Mouse (Mus musculus): ENCODE measurements around the gene B3gnt2. TPM values are rescaled to one million over a fixed set of nuclear protein-coding genes. Genes with fewer than 3 reads are reported as not detected.

B3gnt2 gene
- total RNA-seq, 2 experiments from 2014 or later, result 12.2 to 17.4 TPM

- no peak for DNase-seq
These were observed 47.3 kb downstream of the B3gnt2 start for GRCm38 (mm10) chr11:22813427-22813826.

DNA sequence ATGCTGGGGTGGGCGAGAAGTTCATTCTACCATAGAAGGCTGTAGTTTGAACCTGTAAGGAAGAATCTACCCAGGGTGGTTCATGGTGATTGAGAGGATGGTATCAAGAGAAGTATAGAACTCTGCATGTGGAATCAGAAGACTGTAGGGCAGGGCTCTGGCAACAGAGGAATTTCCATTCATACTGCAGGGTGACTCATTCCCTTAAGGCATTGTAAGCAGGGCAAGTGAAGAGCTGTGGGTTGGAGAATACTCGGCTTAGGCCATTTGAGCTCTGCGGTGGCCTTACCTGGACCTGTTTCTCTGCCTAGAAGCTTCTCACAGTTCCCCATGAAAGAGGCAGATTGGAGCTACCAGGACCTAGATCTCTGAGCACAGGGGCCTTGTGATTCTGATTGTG, 49.3 kb downstream of the B3gnt2 start:
- no peak for DNase-seq

- DNase-seq, result no peak
These were observed 51.2 kb downstream of the B3gnt2 start for GRCm38 (mm10) chr11:22809465-22810096.

DNA sequence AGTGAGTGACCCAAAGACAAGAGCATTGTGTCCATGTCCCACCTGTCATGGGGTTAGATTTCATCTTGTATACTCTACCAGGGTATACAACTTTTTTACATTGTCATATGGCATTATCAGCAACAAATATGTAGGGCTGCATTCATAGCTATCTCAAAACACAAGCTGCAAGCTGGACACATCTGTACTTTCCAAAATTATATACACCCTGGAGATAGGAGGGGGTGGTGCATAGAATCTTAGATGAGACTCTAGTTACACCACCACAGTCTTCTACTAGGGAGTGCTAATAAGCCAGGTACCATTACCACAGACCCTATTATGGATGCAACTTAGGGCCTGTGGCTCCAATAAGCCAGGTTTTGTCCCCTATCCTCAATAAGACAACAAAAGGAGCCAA, 52.7 kb downstream of the B3gnt2 start:
- no peak for DNase-seq

DNA sequence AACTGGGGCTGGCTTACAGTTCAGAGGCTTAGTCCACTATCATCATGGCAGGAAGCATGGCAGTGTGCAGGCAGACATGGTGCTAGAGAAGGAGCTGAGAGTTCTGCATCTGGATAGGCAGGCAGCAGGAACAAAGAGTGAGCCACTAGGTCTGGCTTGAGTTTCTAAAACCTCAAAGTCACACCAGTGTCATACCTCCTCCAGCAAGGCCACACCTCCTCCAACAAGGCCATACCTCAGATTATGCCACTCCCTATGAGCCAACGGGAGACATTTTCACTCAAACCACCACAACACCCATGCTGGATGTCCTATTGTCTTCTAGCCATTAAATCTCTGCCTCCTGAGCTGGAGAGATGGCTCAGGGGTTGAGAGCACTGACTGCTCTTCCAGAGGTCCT, 55.6 kb downstream of the B3gnt2 start:
- no peak for DNase-seq

DNA sequence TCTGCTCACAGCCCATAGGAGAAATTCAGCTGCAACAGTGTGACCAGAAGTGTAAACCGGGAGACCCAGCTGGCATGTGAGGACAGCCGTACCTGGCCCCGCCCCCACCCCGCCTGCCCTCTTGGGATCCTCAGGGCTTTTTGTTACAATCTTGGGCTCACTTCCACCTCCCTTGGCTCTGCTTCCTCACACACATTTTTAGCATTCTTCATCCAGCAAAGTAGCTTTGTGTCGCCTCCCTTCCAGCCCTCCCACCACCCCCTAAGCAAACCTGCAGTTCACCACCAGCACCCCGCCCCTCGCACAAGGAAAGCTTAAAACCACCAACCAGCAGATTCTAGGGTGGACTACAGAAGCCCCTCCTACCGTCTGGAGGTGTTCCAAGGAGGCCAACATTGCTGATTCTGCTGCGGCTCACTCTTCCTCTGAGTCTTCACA, 60.8 kb downstream of the B3gnt2 start:
- no peak for DNase-seq

GRCm38 (mm10) chr11:22798916-22799315, 61.8 kb downstream of the B3gnt2 start:
- no peak for DNase-seq

GRCm38 (mm10) chr11:22794734-22795133, 66.0 kb downstream of the B3gnt2 start:
- no peak for DNase-seq

DNA sequence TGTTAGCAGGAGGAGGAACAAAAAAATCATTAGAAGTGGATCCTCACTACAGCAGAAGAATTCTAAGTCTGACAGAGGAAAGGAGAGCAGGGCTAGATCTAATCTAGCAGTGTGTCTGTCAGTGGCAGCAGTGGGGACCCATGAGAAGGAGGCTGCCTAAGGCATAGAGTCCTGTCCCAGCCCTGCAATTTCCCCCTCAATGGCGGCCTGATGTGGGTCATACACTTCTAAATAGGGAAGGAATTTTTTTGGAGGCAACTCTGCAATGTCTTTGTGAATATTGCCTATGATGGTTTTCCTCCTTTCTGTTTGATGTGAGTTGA, 66.9 kb downstream of the B3gnt2 start:
- DNase-seq, result no peak

- DNase-seq, result no peak
These were observed 67.4 kb downstream of the B3gnt2 start for GRCm38 (mm10) chr11:22793176-22793880.

- DNase-seq, result no peak
These were observed 68.6 kb downstream of the B3gnt2 start for GRCm38 (mm10) chr11:22792149-22792548.

GRCm38 (mm10) chr11:22791726-22792125, 69.0 kb downstream of the B3gnt2 start:
- DNase-seq, result no peak

GRCm38 (mm10) chr11:22787833-22788232, 72.9 kb downstream of the B3gnt2 start:
- DNase-seq, result no peak

DNA sequence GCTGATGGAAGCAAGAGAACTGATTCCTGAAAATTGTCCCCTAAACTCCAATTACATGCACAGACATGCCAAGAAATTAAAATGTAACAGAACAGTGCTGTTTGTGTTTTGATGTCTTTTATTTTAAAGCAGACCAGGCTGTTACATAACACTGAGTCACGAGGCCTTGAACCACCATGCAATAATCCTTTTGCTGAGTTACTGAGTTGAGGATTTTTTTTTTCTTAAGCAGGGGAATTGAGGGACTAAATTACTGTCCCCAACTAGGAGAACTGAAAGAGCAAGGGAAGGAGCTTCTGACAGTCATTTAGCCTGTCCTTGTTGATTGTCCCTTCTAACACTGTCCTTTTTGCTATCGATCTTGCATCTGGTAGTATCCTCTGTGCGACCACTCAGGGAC, 76.3 kb downstream of the B3gnt2 start:
- DNase-seq, result no peak

- no peak for DNase-seq
These were observed 78.0 kb downstream of the B3gnt2 start for GRCm38 (mm10) chr11:22782705-22783124.

DNA sequence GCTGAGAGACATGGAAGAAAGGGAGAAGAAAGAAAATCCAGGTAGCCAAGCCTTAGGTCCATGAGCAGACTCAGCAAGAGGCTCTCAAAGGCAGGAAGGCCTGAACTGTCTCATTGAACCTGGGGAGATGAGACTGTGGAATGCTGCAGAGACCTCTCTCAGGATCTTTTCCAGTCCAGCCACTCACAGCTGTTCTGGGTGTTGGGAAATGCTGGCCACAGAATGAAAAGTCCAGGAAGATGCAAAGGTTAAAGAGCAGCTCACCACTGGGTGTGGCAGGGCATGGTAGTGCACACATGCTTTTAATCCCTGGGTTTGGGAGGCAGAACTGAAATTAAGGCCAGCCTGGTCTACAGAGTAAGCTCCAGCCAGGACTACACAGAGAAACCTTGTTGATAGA, 79.6 kb downstream of the B3gnt2 start:
- no peak for DNase-seq

DNA sequence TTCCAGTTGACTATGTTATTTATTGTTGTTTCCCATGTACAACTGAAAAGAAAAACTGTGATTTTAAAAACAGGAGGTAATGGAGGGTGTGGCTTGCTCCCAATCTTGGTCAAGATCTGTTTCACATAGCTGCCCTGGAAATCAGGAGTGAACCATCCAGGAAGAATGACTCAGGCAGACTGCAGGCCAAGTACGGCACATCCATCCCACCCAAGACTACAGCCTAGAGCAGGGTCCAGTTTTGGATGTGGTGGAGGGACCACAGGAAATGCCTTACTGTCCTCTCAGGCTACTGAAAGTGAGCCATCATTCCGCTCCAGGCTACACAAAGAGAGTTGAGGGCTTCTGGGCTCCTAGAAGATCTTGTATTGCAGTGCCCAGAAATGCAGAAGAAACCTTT, 80.0 kb downstream of the B3gnt2 start:
- no peak for DNase-seq

DNA sequence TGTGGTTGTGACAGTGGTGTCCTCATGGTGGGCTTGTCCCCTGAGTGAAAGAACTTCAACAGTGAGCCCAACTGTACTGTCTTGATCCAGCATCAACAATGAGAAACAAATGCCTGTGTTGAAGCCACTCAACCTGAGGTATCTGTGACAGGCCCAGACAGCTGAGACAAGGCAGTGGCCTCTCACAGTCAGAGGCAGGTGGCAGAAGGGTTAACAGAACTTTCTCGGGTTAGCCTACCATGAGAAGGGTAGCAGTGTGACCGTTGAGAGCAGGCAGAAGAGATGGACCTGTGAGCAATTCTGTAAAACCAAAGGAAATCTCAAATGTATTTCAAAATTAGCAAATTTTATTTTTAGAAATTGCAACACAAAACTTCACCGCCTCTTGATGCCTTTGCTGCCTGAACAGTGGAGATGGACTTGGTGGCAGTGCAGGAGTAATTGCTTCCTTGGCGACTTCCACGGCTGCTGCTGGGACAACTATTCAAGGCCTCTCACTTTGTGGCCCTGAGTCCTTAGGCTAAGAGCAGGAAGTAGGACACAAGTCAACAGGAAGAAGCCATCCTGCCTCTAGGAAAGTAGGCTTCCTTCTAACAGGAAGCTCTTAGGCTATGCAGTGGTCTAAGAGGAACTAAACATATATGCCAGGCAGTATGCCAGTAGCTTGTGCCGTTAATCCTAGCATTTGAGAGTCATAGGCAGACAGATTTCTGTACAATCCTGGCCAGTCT, 80.8 kb downstream of the B3gnt2 start:
- no peak for DNase-seq

DNA sequence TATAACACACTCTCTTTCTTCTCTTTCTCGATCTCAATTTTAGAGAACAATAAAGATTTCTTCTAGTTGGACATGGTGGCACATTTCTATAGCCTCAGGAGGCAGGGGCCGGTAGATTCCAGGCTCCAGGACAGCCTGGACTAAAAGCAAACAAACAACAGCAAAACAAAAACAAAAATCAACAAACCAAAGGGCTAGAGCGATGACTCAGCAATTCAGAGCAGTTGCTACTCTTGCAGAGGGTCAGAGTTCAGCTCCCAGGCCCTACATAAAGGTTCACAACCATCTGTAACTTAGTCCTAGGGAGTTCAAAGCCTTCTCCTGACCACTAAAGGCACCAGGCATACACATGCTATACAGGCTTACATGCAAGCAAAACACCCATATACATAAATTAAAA, 82.2 kb downstream of the B3gnt2 start:
- DNase-seq, result no peak

GRCm38 (mm10) chr11:22777531-22777930, 83.2 kb downstream of the B3gnt2 start:
- no peak for DNase-seq

- no peak for DNase-seq
These were observed 85.9 kb downstream of the B3gnt2 start for GRCm38 (mm10) chr11:22774821-22775220.

GRCm38 (mm10) chr11:22766238-22766637, 94.5 kb downstream of the B3gnt2 start:
- DNase-seq, result no peak

GRCm38 (mm10) chr11:22765425-22765824, 95.3 kb downstream of the B3gnt2 start:
- DNase-seq, result no peak

All from layer of hippocampus, postnatal 36 days (tissue).